Mouse (Mus musculus) testis, adult 2 months (tissue): ENCODE results near the gene Prcc. TPM values are rescaled to one million over a fixed set of nuclear protein-coding genes. Genes with fewer than 3 reads are reported as not detected.
A peak's percentile ranks its signal among the peaks of the same experiment; 100 is the strongest.

Experiments used
- H3K27ac ChIP-seq: fragments of 200-500 bp; 2 replicates; pipeline ENCODE4 v1.5.1; 2012; ENCODE audit warnings: low read depth, low read length; ENCODE audit not compliant: control insufficient read depth, insufficient read depth
- H3K27me3 ChIP-seq: fragments of 200-500 bp; 2 replicates; pipeline ENCODE4 v1.6.1; 2012; ENCODE audit warnings: mild to moderate bottlenecking, low read length, moderate library complexity; ENCODE audit not compliant: control insufficient read depth, insufficient read depth
- H3K36me3 ChIP-seq: fragments of 200-500 bp; 2 replicates; pipeline ENCODE4 v1.6.1; 2012; ENCODE audit warnings: mild to moderate bottlenecking, low read length; ENCODE audit not compliant: control insufficient read depth, insufficient read depth
- H3K4me1 ChIP-seq: fragments of 200-500 bp; 2 replicates; pipeline ENCODE4 v1.6.1; 2012; ENCODE audit warnings: low read length; ENCODE audit not compliant: control insufficient read depth, insufficient read depth
- H3K4me3 ChIP-seq: fragments of 200-500 bp; 2 replicates; pipeline ENCODE4 v1.5.1; 2012; ENCODE audit warnings: low read depth, mild to moderate bottlenecking, low read length, moderate library complexity, mixed read lengths; ENCODE audit not compliant: control insufficient read depth
- CTCF ChIP-seq: fragments of 200-500 bp; IDR thresholded peaks from 2 replicates; pipeline ENCODE4 v1.5.1; 2012; ENCODE audit warnings: low read depth, mild to moderate bottlenecking, inconsistent platforms, low read length, moderate library complexity; ENCODE audit not compliant: control insufficient read depth, insufficient read depth, insufficient replicate concordance
- POLR2A ChIP-seq: fragments of 200-500 bp; IDR thresholded peaks from 2 replicates; pipeline ENCODE4 v1.6.1; 2012; ENCODE audit warnings: low read depth, mild to moderate bottlenecking, inconsistent platforms, low read length, moderate library complexity; ENCODE audit not compliant: control insufficient read depth
- polyA plus RNA-seq: library from polyadenylated mRNA; depleted of rRNA; stranded (reverse); fragments of >200 nt; gene quantifications from 2 replicates; pipeline ENCODE4 v1.2.3, GENCODE M21; 2012

Gene Prcc
- polyA plus RNA-seq, 1 experiment = 16.2 TPM

GRCm38 (mm10) chr3:87910573-87911141 lies 25.2 kb upstream of the Prcc start:
- H3K4me3 ChIP-seq = peak overlapping the region; percentile 32
- H3K36me3 ChIP-seq = peaks cover 1% of the 10 kb centered on the region; the same call in 1 of the 2 replicates
- H3K4me1 ChIP-seq = peaks cover 23% of the 10 kb centered on the region
- peak overlapping the region; percentile 23; the same call in 1 of the 2 replicates for H3K27ac ChIP-seq
- TF ChIP-seq POLR2A (no peak), CTCF (no peak)
- H3K27me3 ChIP-seq = no peaks in the 10 kb centered on the region

GRCm38 (mm10) chr3:87909874-87910273 lies 24.5 kb upstream of the Prcc start:
- H3K27me3 ChIP-seq = no peaks in the 10 kb centered on the region
- peak overlapping the region; percentile 34; the same call in 1 of the 2 replicates for H3K27ac ChIP-seq
- peaks cover 23% of the 10 kb centered on the region for H3K4me1 ChIP-seq
- peaks cover 1% of the 10 kb centered on the region; the same call in 1 of the 2 replicates for H3K36me3 ChIP-seq
- no peak for TF ChIP-seq POLR2A
- no peak for TF ChIP-seq CTCF
- peak overlapping the region; percentile 26; the same call in 1 of the 2 replicates for H3K4me3 ChIP-seq

- peaks cover 23% of the 10 kb centered on the region for H3K4me1 ChIP-seq
- no peak overlapping the region for H3K27ac ChIP-seq
- TF ChIP-seq CTCF (no peak), POLR2A (no peak)
- no peaks in the 10 kb centered on the region for H3K27me3 ChIP-seq
- H3K36me3 ChIP-seq = peaks cover 1% of the 10 kb centered on the region; the same call in 1 of the 2 replicates
- H3K4me3 ChIP-seq = no peak overlapping the region; the same call in 1 of the 2 replicates
These were observed 24.0 kb upstream of the Prcc start for GRCm38 (mm10) chr3:87909381-87909780.

GRCm38 (mm10) chr3:87907906-87908305 lies 22.5 kb upstream of the Prcc start:
- Histone ChIP-seq H3K27ac (peak overlapping the region; percentile 0; the same call in 1 of the 2 replicates), H3K27me3 (no peaks in the 10 kb centered on the region), H3K4me1 (peaks cover 23% of the 10 kb centered on the region), H3K36me3 (no peaks in the 10 kb centered on the region), H3K4me3 (peak overlapping the region; percentile 86)
- TF ChIP-seq CTCF (no peak), POLR2A (no peak)

GRCm38 (mm10) chr3:87906981-87907857 lies 21.8 kb upstream of the Prcc start:
- Histone ChIP-seq H3K4me1 (peaks cover 23% of the 10 kb centered on the region), H3K27ac (peak overlapping the region; percentile 92), H3K27me3 (no peaks in the 10 kb centered on the region), H3K4me3 (peak overlapping the region; percentile 86), H3K36me3 (no peaks in the 10 kb centered on the region)
- TF ChIP-seq CTCF (no peak), POLR2A (0 out of 2 replicates have a peak, but pooled peaks have one; percentile 11)

GRCm38 (mm10) chr3:87906601-87906980 lies 21.2 kb upstream of the Prcc start:
- Histone ChIP-seq H3K4me3 (peak overlapping the region; percentile 86), H3K27ac (peak overlapping the region; percentile 92), H3K36me3 (no peaks in the 10 kb centered on the region), H3K27me3 (no peaks in the 10 kb centered on the region), H3K4me1 (peaks cover 23% of the 10 kb centered on the region)
- TF ChIP-seq POLR2A (no peak; the same call in 1 of the 2 replicates), CTCF (no peak)

GRCm38 (mm10) chr3:87905880-87906485 lies 20.6 kb upstream of the Prcc start, which contains the start of gene Hdgf:
Hdgf (plus strand) TSS chr3:87906321.
- no peaks in the 10 kb centered on the region for H3K36me3 ChIP-seq
- H3K4me3 ChIP-seq = peak within 1 kb of the TSS; percentile 86
- no peaks in the 10 kb centered on the region for H3K27me3 ChIP-seq
- H3K4me1 ChIP-seq = peaks cover 19% of the 10 kb centered on the region
- H3K27ac ChIP-seq = peak within 1 kb of the TSS; percentile 92
- TF ChIP-seq CTCF (no peak), POLR2A (peak; percentile 43)
